Mouse (Mus musculus): ENCODE measurements at regions not wholly inside any gene's neighbourhood (a gene's known extent, or its start where the extent isn't known, plus 50 kb on each side); places are given as distances from the start of the nearest gene placed in this dataset.

- no peaks in the 10 kb centered on the region for H3K27me3 ChIP-seq (ENCODE audit: control insufficient read depth, insufficient read depth, low read length)
- H3K27ac ChIP-seq (ENCODE audit: low read depth): no peak overlapping the region
- TF ChIP-seq CTCF (IDR thresholded peaks at IDR 0.05; ENCODE audit: low read depth): no peak
- no peak for TF ChIP-seq EP300 (IDR thresholded peaks at IDR 0.05; ENCODE audit: low read depth)
- WGBS: 76% methylated on average over 5 of the region's 5 CpGs
- H3K9me3 ChIP-seq (replicated peaks; ENCODE audit: control insufficient read depth, low read length): no peaks in the 10 kb centered on the region
- no peak overlapping the region for H3K9ac ChIP-seq (replicated peaks; ENCODE audit: low read depth, low read length)
- no peak overlapping the region for H3K4me2 ChIP-seq (ENCODE audit: low read depth, low read length)
- H3K4me3 ChIP-seq (ENCODE audit: low read depth, low read length): no peak overlapping the region
- H3K36me3 ChIP-seq (replicated peaks; ENCODE audit: control insufficient read depth, insufficient read depth, low read length): no peaks in the 10 kb centered on the region
- DNase-seq (ENCODE audit: low spot score) (no peak), ATAC-seq (ENCODE audit: insufficient read depth, low read depth) (no peak)
- H3K4me1 ChIP-seq (ENCODE audit: control insufficient read depth, insufficient read depth): no peaks in the 10 kb centered on the region
Measured at GRCm38 (mm10) chr14:99601900-99602299, 303.4 kb downstream of the Klf5 start.

- H3K27me3 ChIP-seq (ENCODE audit: control insufficient read depth, insufficient read depth, low read length): no peaks in the 10 kb centered on the region
- 66% methylated on average over 2 of the region's 2 CpGs for WGBS
- H3K4me2 ChIP-seq (ENCODE audit: low read depth, low read length): no peak overlapping the region
- H3K9me3 ChIP-seq (replicated peaks; ENCODE audit: control insufficient read depth, low read length): no peaks in the 10 kb centered on the region
- TF ChIP-seq CTCF (IDR thresholded peaks at IDR 0.05; ENCODE audit: low read depth) (no peak), EP300 (IDR thresholded peaks at IDR 0.05; ENCODE audit: low read depth) (no peak)
- no peak overlapping the region for H3K9ac ChIP-seq (replicated peaks; ENCODE audit: low read depth, low read length)
- H3K4me1 ChIP-seq (ENCODE audit: control insufficient read depth, insufficient read depth): no peaks in the 10 kb centered on the region
- H3K4me3 ChIP-seq (ENCODE audit: low read depth, low read length): no peak overlapping the region
- ATAC-seq (ENCODE audit: insufficient read depth, low read depth) (no peak), DNase-seq (ENCODE audit: low spot score) (no peak)
- no peaks in the 10 kb centered on the region for H3K36me3 ChIP-seq (replicated peaks; ENCODE audit: control insufficient read depth, insufficient read depth, low read length)
- H3K27ac ChIP-seq (ENCODE audit: low read depth): no peak overlapping the region
Measured at GRCm38 (mm10) chr14:99603257-99603656, 304.8 kb downstream of the Klf5 start.

- Histone ChIP-seq H3K27ac (ENCODE audit: low read depth) (no peak overlapping the region), H3K36me3 (replicated peaks; ENCODE audit: control insufficient read depth, insufficient read depth, low read length) (no peaks in the 10 kb centered on the region), H3K9ac (replicated peaks; ENCODE audit: low read depth, low read length) (no peak overlapping the region), H3K4me2 (ENCODE audit: low read depth, low read length) (no peak overlapping the region), H3K4me3 (ENCODE audit: low read depth, low read length) (no peak overlapping the region), H3K4me1 (ENCODE audit: control insufficient read depth, insufficient read depth) (no peaks in the 10 kb centered on the region), H3K9me3 (replicated peaks; ENCODE audit: control insufficient read depth, low read length) (no peaks in the 10 kb centered on the region), H3K27me3 (ENCODE audit: control insufficient read depth, insufficient read depth, low read length) (no peaks in the 10 kb centered on the region)
- ATAC-seq (ENCODE audit: insufficient read depth, low read depth) (no peak), DNase-seq (ENCODE audit: low spot score) (no peak)
- WGBS: 64% methylated on average over 6 of the region's 6 CpGs
- TF ChIP-seq EP300 (IDR thresholded peaks at IDR 0.05; ENCODE audit: low read depth) (no peak), CTCF (IDR thresholded peaks at IDR 0.05; ENCODE audit: low read depth) (no peak)
Measured at GRCm38 (mm10) chr14:99605351-99606100, 307.0 kb downstream of the Klf5 start.

GRCm38 (mm10) chr14:99609003-99609402 is 310.5 kb downstream of the Klf5 start:
- H3K4me2 ChIP-seq (ENCODE audit: low read depth, low read length): no peak overlapping the region
- TF ChIP-seq CTCF (IDR thresholded peaks at IDR 0.05; ENCODE audit: low read depth) (no peak), EP300 (IDR thresholded peaks at IDR 0.05; ENCODE audit: low read depth) (no peak)
- ATAC-seq (ENCODE audit: insufficient read depth, low read depth) (no peak), DNase-seq (ENCODE audit: low spot score) (no peak)
- no peak overlapping the region for H3K9ac ChIP-seq (replicated peaks; ENCODE audit: low read depth, low read length)
- H3K36me3 ChIP-seq (replicated peaks; ENCODE audit: control insufficient read depth, insufficient read depth, low read length): no peaks in the 10 kb centered on the region
- WGBS: 99% methylated on average over 2 of the region's 2 CpGs
- H3K9me3 ChIP-seq (replicated peaks; ENCODE audit: control insufficient read depth, low read length): no peaks in the 10 kb centered on the region
- H3K27ac ChIP-seq (ENCODE audit: low read depth): no peak overlapping the region
- H3K27me3 ChIP-seq (ENCODE audit: control insufficient read depth, insufficient read depth, low read length): no peaks in the 10 kb centered on the region
- H3K4me1 ChIP-seq (ENCODE audit: control insufficient read depth, insufficient read depth): no peaks in the 10 kb centered on the region
- no peak overlapping the region for H3K4me3 ChIP-seq (ENCODE audit: low read depth, low read length)

GRCm38 (mm10) chr14:99611435-99611834 is 312.9 kb downstream of the Klf5 start:
- Histone ChIP-seq H3K27me3 (ENCODE audit: control insufficient read depth, insufficient read depth, low read length) (no peaks in the 10 kb centered on the region), H3K4me1 (ENCODE audit: control insufficient read depth, insufficient read depth) (no peaks in the 10 kb centered on the region), H3K27ac (ENCODE audit: low read depth) (no peak overlapping the region), H3K4me3 (ENCODE audit: low read depth, low read length) (no peak overlapping the region), H3K36me3 (replicated peaks; ENCODE audit: control insufficient read depth, insufficient read depth, low read length) (no peaks in the 10 kb centered on the region), H3K9me3 (replicated peaks; ENCODE audit: control insufficient read depth, low read length) (no peaks in the 10 kb centered on the region), H3K4me2 (ENCODE audit: low read depth, low read length) (no peak overlapping the region), H3K9ac (replicated peaks; ENCODE audit: low read depth, low read length) (no peak overlapping the region)
- 82% methylated on average over 5 of the region's 5 CpGs for WGBS
- no peak for DNase-seq (ENCODE audit: low spot score)
- ATAC-seq (ENCODE audit: insufficient read depth, low read depth): no peak
- TF ChIP-seq EP300 (IDR thresholded peaks at IDR 0.05; ENCODE audit: low read depth) (no peak), CTCF (IDR thresholded peaks at IDR 0.05; ENCODE audit: low read depth) (no peak)

- DNase-seq (ENCODE audit: low spot score) (no peak), ATAC-seq (ENCODE audit: insufficient read depth, low read depth) (no peak)
- Histone ChIP-seq H3K4me1 (ENCODE audit: control insufficient read depth, insufficient read depth) (no peaks in the 10 kb centered on the region; the same call in 1 of the 2 replicates), H3K4me2 (ENCODE audit: low read depth, low read length) (no peak overlapping the region), H3K36me3 (replicated peaks; ENCODE audit: control insufficient read depth, insufficient read depth, low read length) (no peaks in the 10 kb centered on the region), H3K9ac (replicated peaks; ENCODE audit: low read depth, low read length) (no peak overlapping the region), H3K9me3 (replicated peaks; ENCODE audit: control insufficient read depth, low read length) (no peaks in the 10 kb centered on the region), H3K27ac (ENCODE audit: low read depth) (no peak overlapping the region), H3K4me3 (ENCODE audit: low read depth, low read length) (no peak overlapping the region), H3K27me3 (ENCODE audit: control insufficient read depth, insufficient read depth, low read length) (no peaks in the 10 kb centered on the region)
- WGBS: 87% methylated on average over 3 of the region's 3 CpGs
- TF ChIP-seq CTCF (IDR thresholded peaks at IDR 0.05; ENCODE audit: low read depth) (no peak), EP300 (IDR thresholded peaks at IDR 0.05; ENCODE audit: low read depth) (no peak)
Measured at GRCm38 (mm10) chr14:99612114-99612513, 313.6 kb downstream of the Klf5 start.

All from heart, postnatal 0 days (tissue).